Mouse (Mus musculus) heart, postnatal 14 days (tissue): ENCODE measurements at regions not wholly inside any gene's neighbourhood (a gene's known extent, or its start where the extent isn't known, plus 50 kb on each side); places are given as distances from the start of the nearest gene placed in this dataset.

Experiments used
- DNase-seq, 2 experiments: peaks; one replicate each; pipeline ENCODE4 v3.0.0; 2021 to 2022
- intact Hi-C: fragments of 180-260 bp; cut with DNase I; formaldehyde crosslinking; loops from one replicate; pipeline ENCODE4 v1.15.1; 2025

DNA sequence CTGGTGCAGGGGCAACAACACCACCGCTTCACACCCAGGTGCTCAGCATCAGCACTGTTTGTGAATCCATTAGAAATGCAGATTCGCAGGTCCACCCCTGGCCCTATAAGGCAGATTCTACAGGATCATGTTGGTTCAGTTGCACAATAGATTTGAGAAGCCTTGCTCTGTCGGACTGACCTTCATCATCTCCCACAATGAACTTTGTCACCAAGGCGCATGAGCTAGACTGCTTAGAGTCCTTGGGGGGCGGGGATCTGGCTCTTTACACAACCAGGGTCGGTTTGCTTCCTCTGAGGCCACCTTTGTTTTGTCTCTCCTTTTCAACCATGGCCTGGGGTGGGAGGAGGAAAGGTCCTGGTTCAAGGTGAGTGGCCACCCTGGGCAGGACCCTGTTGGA, 209.7 kb downstream of the Igsf11 start:
- intact Hi-C loops, result no loop called here
- no peak for DNase-seq

DNA sequence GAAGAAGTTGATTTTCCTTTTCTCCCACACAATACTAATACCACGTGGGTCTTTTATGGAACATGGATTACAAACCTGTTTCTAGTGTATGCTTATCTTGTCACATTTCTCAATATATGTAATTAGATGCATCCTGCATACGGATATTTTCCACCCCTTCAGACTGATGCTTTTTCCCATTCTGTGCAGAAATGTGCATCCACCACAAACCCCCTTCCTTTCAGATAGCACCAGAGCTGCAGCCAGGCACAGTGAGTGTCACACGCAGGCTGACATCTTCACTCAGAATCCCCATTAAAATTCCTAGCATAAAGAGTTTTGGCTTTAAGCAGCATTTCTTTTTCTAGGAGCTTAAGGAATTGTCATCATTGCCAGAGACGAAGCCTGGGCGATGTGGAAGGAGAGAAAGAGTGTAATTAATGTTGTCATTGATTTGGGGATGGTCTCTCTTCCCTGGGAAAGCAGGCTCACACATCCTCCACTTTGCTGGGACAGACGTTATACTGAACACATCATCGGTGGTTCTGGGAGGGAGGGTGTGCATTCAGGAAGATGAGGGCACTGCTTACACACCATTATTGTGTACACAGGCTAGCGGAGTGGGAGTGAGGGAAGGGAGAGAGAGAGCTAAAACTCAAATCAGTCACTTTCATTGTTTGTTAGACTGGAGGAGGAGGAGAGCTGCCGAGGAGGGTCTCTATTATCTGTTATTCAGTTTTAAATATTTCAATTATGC, 211.1 kb downstream of the Igsf11 start:
- no peak for DNase-seq
- intact Hi-C loops, result no loop called here

- intact Hi-C loops, result no loop called here
- peak; percentile 31 to 63 for DNase-seq
Measured at GRCm38 (mm10) chr16:39109383-39110033, 217.0 kb downstream of the Igsf11 start.

- intact Hi-C loops, result no loop called here
- DNase-seq, result no peak
Measured at GRCm38 (mm10) chr16:39110089-39110488, 217.6 kb downstream of the Igsf11 start.

DNA sequence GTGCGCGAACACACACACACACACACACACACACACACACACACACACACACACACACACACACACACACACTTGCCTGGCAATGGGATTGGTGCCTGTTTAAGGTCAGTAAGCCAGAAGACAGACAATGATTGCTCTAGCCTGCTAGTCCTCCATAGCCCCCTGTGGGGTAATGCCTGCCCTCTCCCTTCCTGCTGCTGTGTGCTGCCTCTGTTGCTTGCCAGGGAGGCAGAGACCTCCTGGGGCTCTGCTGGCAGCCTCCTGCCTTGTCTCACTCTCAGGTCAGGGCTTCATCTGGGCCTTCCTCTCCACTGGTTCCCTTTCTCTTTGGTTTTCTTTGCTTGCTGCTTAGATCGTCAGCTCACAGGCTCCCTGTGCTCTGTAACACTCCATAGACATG, 225.6 kb downstream of the Igsf11 start:
- no peak for DNase-seq
- intact Hi-C loops, result no loop called here

DNA sequence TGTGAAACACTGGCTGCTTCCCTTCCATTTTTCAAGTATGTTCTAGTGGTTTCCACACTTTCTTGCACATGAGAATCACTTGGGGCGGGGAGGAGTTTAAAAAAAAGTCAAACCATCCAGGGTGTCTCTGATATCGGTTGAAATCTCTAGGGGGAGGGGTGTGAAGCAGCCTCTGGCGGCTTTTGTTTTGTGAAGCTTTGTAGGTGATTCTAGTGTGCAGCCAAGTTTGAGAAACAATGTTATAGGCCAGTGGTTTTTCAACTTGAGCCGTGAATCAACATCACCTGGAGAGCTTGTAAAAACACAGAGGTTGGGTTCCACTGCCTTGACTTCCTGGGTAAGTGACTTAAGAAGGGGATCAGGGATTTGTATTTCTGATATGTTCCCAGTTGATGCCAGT, 227.3 kb downstream of the Igsf11 start:
- DNase-seq, result no peak
- intact Hi-C loops, result no loop called here

GRCm38 (mm10) chr16:39123445-39123952, 231.0 kb downstream of the Igsf11 start:
- DNase-seq, result no peak
- intact Hi-C loops, result no loop called here

GRCm38 (mm10) chr16:39132459-39132858, 240.0 kb downstream of the Igsf11 start:
- intact Hi-C loops, result no loop called here
- DNase-seq, result no peak

- intact Hi-C loops, result no loop called here
- DNase-seq, result no peak
Measured at GRCm38 (mm10) chr16:39135777-39136176, 243.3 kb downstream of the Igsf11 start.

DNA sequence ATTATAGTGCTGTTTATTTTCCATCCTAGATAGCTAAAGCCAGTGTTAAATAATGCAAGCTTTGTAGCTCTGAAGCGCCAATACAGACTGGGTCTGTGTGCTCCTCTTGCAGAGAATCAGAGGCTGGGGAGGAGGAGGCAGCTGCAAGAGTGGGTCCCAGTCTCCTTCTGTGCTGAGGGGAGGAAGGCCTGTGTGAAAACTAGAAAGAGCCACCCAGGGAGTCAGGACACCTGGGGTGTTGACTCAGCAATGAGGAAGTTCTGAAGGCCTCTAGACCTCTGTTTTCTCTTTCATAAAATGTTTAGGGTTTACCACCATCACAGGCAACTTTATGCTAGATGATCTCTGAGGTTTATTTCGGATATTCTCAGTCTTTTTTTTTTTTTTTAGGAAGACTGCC, 254.7 kb downstream of the Igsf11 start:
- intact Hi-C loops, result no loop called here
- no peak for DNase-seq

- intact Hi-C loops, result no loop called here
- DNase-seq, result no peak
Measured at GRCm38 (mm10) chr16:39151325-39152318, 259.2 kb downstream of the Igsf11 start.

GRCm38 (mm10) chr16:39158893-39159292, 266.4 kb downstream of the Igsf11 start:
- intact Hi-C loops, result no loop called here
- no peak for DNase-seq

- intact Hi-C loops, result no loop called here
- no peak for DNase-seq
Measured at GRCm38 (mm10) chr16:39159725-39160124, 267.3 kb downstream of the Igsf11 start.

DNA sequence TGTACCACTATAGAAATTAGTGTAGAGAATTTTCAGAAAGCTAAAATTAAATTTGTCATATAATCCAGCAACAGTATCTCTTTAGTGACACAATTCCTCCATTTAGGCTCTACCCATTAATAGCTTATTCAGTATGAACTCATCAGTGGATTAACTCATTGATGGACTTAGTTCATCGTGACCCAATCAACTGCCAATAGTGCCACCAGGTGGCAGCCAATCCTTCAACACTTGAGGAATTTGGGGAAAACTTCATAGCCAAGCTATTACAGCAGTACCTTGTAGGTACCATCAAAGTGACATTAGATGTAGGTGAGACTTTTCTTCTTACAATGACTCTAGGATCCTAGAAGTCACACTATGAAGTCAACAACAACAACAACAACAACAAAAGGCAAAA, 270.2 kb downstream of the Igsf11 start:
- intact Hi-C loops, result no loop called here
- no peak for DNase-seq

- DNase-seq, result no peak
- intact Hi-C loops, result no loop called here
Measured at GRCm38 (mm10) chr16:39191861-39192260, 299.4 kb downstream of the Igsf11 start.

GRCm38 (mm10) chr16:39195431-39195830, 303.0 kb downstream of the Igsf11 start:
- DNase-seq, result no peak
- intact Hi-C loops, result no loop called here

DNA sequence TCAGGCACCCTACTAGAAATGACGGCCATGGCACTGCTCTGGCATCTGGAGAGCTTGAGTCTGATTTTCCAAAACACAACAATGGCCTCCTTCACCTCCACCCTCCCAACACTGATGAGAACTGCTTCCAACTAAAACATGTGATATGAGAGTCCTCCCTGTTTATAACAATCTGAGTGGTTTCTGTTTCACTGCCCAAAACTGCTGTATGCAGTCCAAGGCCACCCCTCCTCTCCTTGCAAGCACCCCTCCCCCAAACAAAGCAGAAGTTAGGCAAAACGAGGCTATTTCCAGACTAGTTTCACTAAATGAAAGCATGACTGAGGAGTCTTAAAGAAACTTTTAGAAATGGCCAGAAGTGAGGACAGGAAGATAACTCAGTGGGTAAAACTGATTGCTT, 304.4 kb downstream of the Igsf11 start:
- DNase-seq, result peak in 1 of 2 experiments; percentile 3

GRCm38 (mm10) chr16:39223551-39223950, 331.1 kb downstream of the Igsf11 start:
- intact Hi-C loops, result no loop called here
- no peak for DNase-seq

More for the DNA sequence above, 304.4 kb downstream of the Igsf11 start:
- intact Hi-C loops, result no loop called here

DNA sequence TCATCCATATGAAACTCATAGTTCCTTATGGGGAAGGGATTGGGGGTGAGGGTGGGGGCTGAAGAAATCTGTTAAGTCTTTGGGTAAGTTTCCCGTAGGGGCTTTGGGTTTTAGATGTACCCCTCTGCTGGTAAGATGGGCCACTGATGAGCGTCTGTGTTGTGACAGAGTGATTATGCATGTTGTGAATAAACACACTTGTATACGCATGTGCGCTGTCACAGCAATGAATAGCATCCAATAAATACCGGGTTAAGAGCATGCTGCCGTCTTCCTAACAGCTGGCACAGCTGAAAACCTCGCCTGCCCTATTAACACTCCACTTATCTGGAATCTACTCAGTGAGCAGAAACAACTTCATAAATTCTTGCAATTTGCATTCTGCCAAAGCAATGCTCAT, 337.0 kb downstream of the Igsf11 start:
- DNase-seq, result no peak
- intact Hi-C loops, result no loop called here

GRCm38 (mm10) chr16:39230439-39230838, 338.0 kb downstream of the Igsf11 start:
- DNase-seq, result no peak
- intact Hi-C loops, result no loop called here

DNA sequence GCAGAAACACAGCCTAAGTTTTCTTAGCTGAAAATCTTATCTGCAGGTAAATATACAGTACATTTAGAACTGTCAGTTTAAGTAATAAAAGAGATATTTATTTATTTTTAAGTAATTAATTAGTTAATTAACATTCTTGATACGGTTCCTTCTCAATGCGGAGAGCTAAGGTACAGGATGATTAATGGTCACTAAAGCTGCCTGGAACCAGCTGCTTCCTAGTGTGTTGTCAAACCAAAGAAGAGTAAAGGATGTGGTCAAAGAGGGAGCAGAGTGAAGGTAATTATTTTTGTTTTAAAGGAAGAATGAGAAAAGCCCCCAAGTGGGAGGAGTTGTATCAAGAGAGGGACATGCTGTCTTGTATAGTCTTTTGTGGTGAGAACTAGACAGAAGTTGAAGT, 341.8 kb downstream of the Igsf11 start:
- no peak for DNase-seq
- intact Hi-C loops, result no loop called here
